Mouse (Mus musculus) left cerebral cortex, postnatal 25 days (tissue): ENCODE results near the gene Eya2. TPM values are rescaled to one million over a fixed set of nuclear protein-coding genes. Genes with fewer than 3 reads are reported as not detected.

Experiments used
- DNase-seq, 2 experiments: peaks; one replicate each; pipeline ENCODE4 v3.0.0; 2022; ENCODE audit warnings: low spot score in 2 of 2, mixed read lengths in 1 of 2
- intact Hi-C: fragments of 180-260 bp; cut with DNase I; formaldehyde crosslinking; loops from one replicate; pipeline ENCODE4 v1.15.1; 2025
- total RNA-seq, 2 experiments: library from RNA; stranded (reverse); gene quantifications; 2 replicates each; pipeline ENCODE4 v1.2.3; 2021

Eya2 gene
- total RNA-seq, 2 experiments from 2014 or later = 3.5 to 3.6 TPM

GRCm38 (mm10) chr2:165751068-165751467 lies 156.2 kb downstream of the Eya2 start:
- no peak for DNase-seq
- intact Hi-C loops = loop anchor here (1.0 kb wide), 1 partner anchor 222 kb away; no protein-coding TSS in a partner anchor

DNA sequence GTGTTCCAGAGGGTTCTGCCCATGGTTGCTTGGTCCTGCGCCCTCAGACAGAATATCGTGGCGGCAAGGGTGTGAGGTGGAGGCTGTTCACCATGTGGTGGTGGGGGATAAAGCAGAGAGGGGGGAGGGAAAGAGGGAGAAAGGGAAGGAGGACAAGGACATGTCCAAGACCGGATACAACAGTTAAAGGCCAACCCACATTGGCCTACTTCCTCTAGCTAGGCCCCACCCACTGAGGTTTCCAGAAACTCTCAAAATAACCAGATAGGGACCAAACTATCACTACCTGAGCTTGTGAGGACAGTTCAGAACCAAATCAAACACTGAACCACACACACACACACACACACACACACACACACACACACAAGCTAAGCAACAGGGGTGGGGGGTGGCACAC lies 157.9 kb downstream of the Eya2 start:
- DNase-seq = no peak
- intact Hi-C loops = no loop called here

- DNase-seq = no peak
- intact Hi-C loops = no loop called here
Measured at GRCm38 (mm10) chr2:165757799-165758198, 163.0 kb downstream of the Eya2 start.

DNA sequence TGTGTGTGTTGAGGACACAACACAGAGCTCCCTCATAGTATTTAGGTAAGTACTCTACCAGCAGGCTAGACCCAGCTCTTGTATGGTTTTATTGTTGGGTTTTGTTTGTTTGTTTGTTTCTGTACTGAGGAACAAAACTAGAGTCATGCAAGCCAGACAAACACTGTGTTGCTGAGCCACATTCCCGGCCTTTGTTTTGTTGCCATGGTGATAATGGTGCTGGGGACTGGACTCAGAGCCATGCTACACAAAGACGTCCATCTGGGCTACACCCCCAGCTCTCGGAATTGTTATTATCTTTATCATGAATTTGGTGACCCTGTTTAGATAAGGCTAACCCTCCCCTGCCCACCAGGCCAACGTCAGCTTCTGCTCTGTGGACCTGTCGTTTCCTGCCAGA lies 163.7 kb downstream of the Eya2 start:
- intact Hi-C loops = no loop called here
- DNase-seq = no peak

- intact Hi-C loops = no loop called here
Measured at GRCm38 (mm10) chr2:165759421-165759985, 164.7 kb downstream of the Eya2 start.

GRCm38 (mm10) chr2:165768805-165769358 lies 174.1 kb downstream of the Eya2 start:
- intact Hi-C loops = no loop called here
- DNase-seq = no peak

More at GRCm38 (mm10) chr2:165759421-165759985, 164.7 kb downstream of the Eya2 start:
- DNase-seq = no peak

DNA sequence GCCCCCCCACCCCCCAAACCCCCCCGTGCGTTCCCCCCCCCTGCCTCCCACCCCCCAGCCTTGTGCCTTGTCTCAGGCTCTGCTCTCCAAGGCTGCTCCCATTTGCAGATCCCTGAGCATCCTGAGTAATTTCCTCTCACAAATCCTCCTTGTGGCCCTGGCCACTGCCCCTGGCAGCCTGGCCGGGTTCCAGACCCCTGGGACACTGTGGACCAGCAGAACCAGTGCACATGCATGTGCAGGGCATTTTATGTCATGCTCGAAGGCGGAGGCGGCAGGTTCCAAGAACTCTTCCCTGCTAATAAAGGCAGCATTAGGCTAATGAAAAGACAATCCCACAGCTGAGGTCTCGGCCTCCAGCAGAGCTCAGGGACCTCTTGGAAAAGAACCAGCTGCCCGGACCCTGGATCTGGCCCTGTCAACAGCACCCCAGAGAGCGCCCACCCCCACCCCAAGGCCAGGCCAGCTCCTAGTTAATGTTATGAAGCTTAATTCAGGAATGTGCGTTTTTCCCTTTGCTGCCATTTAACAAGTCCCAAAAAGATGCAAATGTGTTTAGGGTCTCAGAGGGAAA lies 174.6 kb downstream of the Eya2 start:
- intact Hi-C loops = no loop called here

GRCm38 (mm10) chr2:165778927-165779326 lies 184.1 kb downstream of the Eya2 start:
- intact Hi-C loops = loop anchor here (5.0 kb wide), 1 partner anchor 268 kb away; no protein-coding TSS in a partner anchor
- DNase-seq = peak; percentile 82 to 90

More for the DNA sequence above, 174.6 kb downstream of the Eya2 start:
- DNase-seq = no peak

GRCm38 (mm10) chr2:165782324-165782723 lies 187.5 kb downstream of the Eya2 start:
- peak; percentile 81 to 83 for DNase-seq
- intact Hi-C loops = loop anchor here (10.0 kb wide), 1 partner anchor 132 kb away; no protein-coding TSS in a partner anchor

DNA sequence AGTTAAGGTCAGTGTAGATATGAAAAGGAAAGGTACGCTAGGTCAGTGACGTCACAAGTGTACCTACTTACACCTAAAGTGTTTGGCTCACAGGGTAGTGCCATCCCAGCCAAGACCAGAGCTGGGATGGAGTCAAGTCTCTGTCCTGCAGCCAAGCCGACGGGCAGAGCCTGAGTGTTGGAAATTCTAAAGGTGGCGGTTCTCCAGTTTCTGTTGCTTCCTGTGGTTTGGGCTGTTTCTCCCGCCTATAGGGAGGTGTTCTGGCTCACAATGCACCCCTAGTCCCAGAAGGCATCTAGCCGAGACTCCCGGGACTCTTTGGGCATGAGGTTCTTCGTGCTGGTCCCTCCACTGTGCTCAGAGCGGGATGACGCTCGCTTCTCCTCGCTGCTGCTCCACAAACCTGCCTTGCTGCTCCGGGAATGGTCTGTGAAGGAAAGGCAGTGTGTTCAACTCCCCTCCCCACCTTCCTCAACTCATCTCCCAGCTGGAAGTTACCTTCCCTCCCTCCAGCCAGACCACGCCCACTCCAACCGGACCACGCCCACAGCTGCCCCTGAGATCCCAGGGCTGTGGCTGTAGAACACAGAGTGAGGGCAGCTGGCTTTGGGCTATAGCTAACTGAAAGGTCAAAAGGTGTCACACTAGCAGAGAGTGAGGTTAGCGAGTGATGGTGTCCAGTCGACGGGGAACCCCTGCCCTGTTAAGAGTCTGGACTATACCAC lies 190.6 kb downstream of the Eya2 start:
- intact Hi-C loops = loop anchor here (10.0 kb wide), 1 partner anchor 129 kb away; no protein-coding TSS in a partner anchor
- no peak for DNase-seq

- intact Hi-C loops = loop anchor here (10.0 kb wide), 1 partner anchor 128 kb away; no protein-coding TSS in a partner anchor
- DNase-seq = no peak
Measured at GRCm38 (mm10) chr2:165786467-165786866, 191.6 kb downstream of the Eya2 start.

GRCm38 (mm10) chr2:165788005-165788404 lies 193.2 kb downstream of the Eya2 start:
- intact Hi-C loops = loop anchor here (10.0 kb wide), 1 partner anchor 127 kb away; no protein-coding TSS in a partner anchor
- DNase-seq = peak; percentile 70 to 72

GRCm38 (mm10) chr2:165788796-165789195 lies 194.0 kb downstream of the Eya2 start:
- DNase-seq = no peak
- intact Hi-C loops = loop anchor here (10.0 kb wide), 1 partner anchor 126 kb away; no protein-coding TSS in a partner anchor

DNA sequence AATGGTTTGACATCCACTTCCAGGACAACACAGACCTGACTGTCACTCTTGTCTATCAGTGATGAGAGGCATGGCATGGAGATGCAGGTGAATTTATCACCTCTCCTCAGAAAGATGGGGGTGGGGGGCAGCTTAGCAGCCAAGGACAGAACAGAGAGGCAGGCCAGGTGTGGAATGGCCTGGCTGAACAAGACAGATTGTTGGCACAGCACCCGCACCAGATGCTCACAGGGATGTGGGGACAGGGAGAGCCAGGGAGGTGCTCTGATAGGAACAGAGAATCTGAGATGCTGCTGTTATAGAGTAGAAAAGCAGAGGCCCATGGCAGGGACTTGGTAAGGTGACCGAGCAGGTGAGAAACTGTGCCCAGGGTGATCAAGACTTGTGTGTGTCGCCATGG lies 194.8 kb downstream of the Eya2 start:
- DNase-seq = no peak
- intact Hi-C loops = loop anchor here (10.0 kb wide), 1 partner anchor 125 kb away; no protein-coding TSS in a partner anchor

- no peak for DNase-seq
- intact Hi-C loops = no loop called here
Measured at GRCm38 (mm10) chr2:165791026-165791425, 196.2 kb downstream of the Eya2 start.

- intact Hi-C loops = no loop called here
- peak in 1 of 2 experiments; percentile 49 for DNase-seq
Measured at GRCm38 (mm10) chr2:165791657-165792056, 196.8 kb downstream of the Eya2 start.

- DNase-seq = no peak
- intact Hi-C loops = no loop called here
Measured at GRCm38 (mm10) chr2:165792431-165793282, 197.8 kb downstream of the Eya2 start.

DNA sequence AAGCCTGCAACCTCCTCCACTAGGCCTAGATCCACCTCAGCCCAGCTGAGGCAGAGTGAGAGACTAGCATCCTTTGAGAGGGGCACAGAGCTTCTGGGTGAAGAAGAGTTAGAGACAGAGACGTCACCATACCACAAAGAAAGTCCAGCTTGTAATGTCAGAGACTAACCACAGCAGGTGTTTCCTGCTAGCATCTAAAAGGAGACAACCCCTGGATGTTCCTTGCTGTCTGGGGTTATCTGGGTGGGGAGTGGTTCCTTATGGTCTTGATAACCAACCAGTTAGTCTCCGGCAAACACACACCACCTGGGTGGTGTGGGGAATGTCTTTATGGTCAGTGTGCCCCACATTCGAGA lies 198.4 kb downstream of the Eya2 start:
- DNase-seq = no peak
- intact Hi-C loops = no loop called here

DNA sequence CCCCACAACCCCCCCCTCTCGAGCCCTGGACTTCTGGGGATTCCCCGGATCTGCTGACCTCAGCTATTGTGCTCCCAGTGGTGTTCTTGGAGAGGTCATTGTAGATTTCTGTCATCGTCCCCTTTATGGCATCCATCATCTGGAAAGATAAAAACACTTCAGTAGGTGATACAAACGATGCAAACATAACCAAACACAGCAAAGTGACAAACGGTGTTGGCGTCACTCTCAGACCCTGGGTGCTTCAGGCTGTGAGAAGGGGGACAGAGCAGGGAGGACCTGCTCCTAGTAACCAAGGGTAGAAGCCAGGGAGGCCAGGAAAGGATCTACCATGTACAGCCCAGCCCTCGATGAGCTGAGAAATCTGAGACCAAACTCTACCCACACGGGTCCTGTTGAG lies 203.0 kb downstream of the Eya2 start:
- intact Hi-C loops = no loop called here
- no peak for DNase-seq
